Comparison of ENCODE assay signal across 29 mouse cellular contexts in genomic region chr4:151492786-151493185, GRCm38 (mm10).
A peak's percentile ranks its signal among the peaks of the same experiment; 100 is the strongest.
DNase-seq lines count a peak whose midpoint lies in the region; ATAC-seq lines count a peak whose summit lies in the region.
"Had no signal": no experiment of that assay in that cellular context is flagged by ENCODE, and none has a peak within 500 bp of the region (broad histone marks: within the 10 kb centered on the region; RNA-seq: fewer than 3 reads in every experiment).

No protein-coding gene starts in this region.

- no peaks in the 10 kb centered on the region for H3K36me3 ChIP-seq in neural tube, embryonic 15.5 days
- H3K36me3 ChIP-seq: embryonic facial prominence, embryonic 13.5 days; heart, embryonic 10.5 days; heart, embryonic 15.5 days; midbrain, embryonic 10.5 days; midbrain, embryonic 15.5 days; neural tube, embryonic 12.5 days had no signal

- no peaks in the 10 kb centered on the region for H3K9me3 ChIP-seq in neural tube, embryonic 15.5 days (replicated peaks)
- H3K9me3 ChIP-seq: heart, embryonic 10.5 days; heart, embryonic 15.5 days; midbrain, embryonic 10.5 days; midbrain, embryonic 15.5 days; neural tube, embryonic 12.5 days had no signal

- H3K27ac ChIP-seq in neural tube, embryonic 15.5 days (replicated peaks), result peak overlapping the region; percentile 60
- H3K27ac ChIP-seq: embryonic facial prominence, embryonic 13.5 days; heart, embryonic 10.5 days; heart, embryonic 15.5 days; liver, embryonic 14.5 days; macrophage; midbrain, embryonic 10.5 days; midbrain, embryonic 15.5 days; neural tube, embryonic 12.5 days had no signal

- intact Hi-C loops in left cerebral cortex, postnatal 4 days (cut with DNase I), result no loop called here

- ATAC-seq in neural tube, embryonic 15.5 days (ENCODE audit: low FRiP score), result no peak
- ATAC-seq: forebrain, embryonic 16.5 days; hindbrain, embryonic 16.5 days; midbrain, embryonic 15.5 days had no signal

- no peaks in the 10 kb centered on the region for H3K27me3 ChIP-seq in neural tube, embryonic 15.5 days (replicated peaks)
- H3K27me3 ChIP-seq: heart, embryonic 15.5 days; midbrain, embryonic 15.5 days; neural tube, embryonic 12.5 days had no signal

- 64% methylated on average over 10 of the region's 10 CpGs for WGBS in neural tube, embryonic 15.5 days

- no peak overlapping the region for H3K4me3 ChIP-seq in neural tube, embryonic 15.5 days (replicated peaks)
- H3K4me3 ChIP-seq: embryonic facial prominence, embryonic 13.5 days; erythroblast, embryonic 14.5 days; heart, embryonic 10.5 days; heart, embryonic 15.5 days; midbrain, embryonic 10.5 days; midbrain, embryonic 15.5 days; neural tube, embryonic 12.5 days had no signal

- peak; percentile 38 for DNase-seq in left cerebral cortex, postnatal 4 days
- DNase-seq in left cerebral cortex, adult 18-20 months (ENCODE audit: low spot score in 2 of 2), result no peak
- DNase-seq in cerebellum, adult 11-12 months, result peak; percentile 42
- DNase-seq in cerebellum, adult 9-11 months, result peak; percentile 48
- no peak for DNase-seq in adrenal gland, adult 2 months
- DNase-seq in frontal cortex, adult 2 months (ENCODE audit: extremely low spot score in 1 of 2, low spot score in 1 of 2), result no peak
- DNase-seq: adrenal gland, postnatal 36 days; embryo, embryonic 11 days; gastrocnemius, postnatal 10 days; heart, adult 11 months; kidney, adult 18-20 months; layer of hippocampus, postnatal 36 days; liver; lung, adult 2 months; lung, postnatal 10 days; thymus, adult 2 months; thymus, postnatal 36 days had no signal

- no peak overlapping the region for H3K9ac ChIP-seq in neural tube, embryonic 15.5 days (replicated peaks)
- H3K9ac ChIP-seq: embryonic facial prominence, embryonic 13.5 days; heart, embryonic 15.5 days; liver, embryonic 14.5 days; midbrain, embryonic 15.5 days; neural tube, embryonic 12.5 days had no signal

- no peak overlapping the region for H3K4me2 ChIP-seq in neural tube, embryonic 15.5 days
- H3K4me2 ChIP-seq: embryonic facial prominence, embryonic 13.5 days; heart, embryonic 15.5 days; midbrain, embryonic 15.5 days; neural tube, embryonic 12.5 days had no signal

- peaks cover 28% of the 10 kb centered on the region for H3K4me1 ChIP-seq in neural tube, embryonic 15.5 days
- H3K4me1 ChIP-seq: heart, embryonic 15.5 days; midbrain, embryonic 10.5 days; midbrain, embryonic 15.5 days; neural tube, embryonic 12.5 days had no signal

Comparison
In these comparisons a context has a peak if more than half of its experiments do, and no peak if none do; other contexts are left out.
1. DNase-seq: peak in left cerebral cortex, postnatal 4 days (single experiment), cerebellum, adult 11-12 months (single experiment) and cerebellum, adult 9-11 months (single experiment); none in left cerebral cortex, adult 18-20 months (0 of 2), adrenal gland, adult 2 months (single experiment) and frontal cortex, adult 2 months (0 of 2).